Mouse (Mus musculus): ENCODE measurements around the gene Chrm1. TPM values are rescaled to one million over a fixed set of nuclear protein-coding genes. Genes with fewer than 3 reads are reported as not detected.

Chrm1 gene
- polyA plus RNA-seq, 1 experiment from 2014 or later: 0.35 TPM

DNA sequence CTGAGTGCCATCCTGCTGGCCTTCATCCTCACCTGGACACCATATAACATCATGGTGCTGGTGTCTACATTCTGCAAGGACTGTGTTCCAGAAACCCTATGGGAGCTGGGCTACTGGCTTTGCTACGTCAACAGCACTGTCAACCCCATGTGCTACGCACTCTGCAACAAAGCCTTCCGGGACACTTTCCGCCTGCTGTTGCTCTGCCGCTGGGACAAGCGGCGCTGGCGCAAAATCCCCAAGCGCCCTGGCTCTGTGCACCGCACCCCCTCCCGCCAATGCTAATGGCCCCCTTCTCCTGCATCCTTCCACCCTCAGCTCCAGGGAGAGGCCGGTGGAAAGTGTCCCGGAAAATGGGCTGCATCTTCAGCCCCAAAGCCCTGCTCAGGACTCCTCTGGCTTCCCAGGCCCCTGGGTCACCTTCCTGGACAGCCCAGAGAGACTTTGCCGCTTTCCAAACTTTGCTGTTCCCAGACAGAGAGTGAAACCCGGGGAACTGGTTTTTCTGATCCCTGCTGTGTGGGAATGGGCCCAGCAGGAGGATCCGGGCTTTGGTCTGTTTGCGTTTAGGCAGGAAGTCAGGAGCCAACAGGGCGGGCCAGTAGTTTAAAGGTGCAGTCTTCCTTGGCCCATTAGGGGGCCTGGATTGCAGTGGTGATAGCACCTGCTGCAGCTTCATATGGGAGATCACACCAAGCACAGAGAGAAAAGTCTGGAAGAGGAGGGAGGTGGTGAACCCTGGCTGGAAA, 15.6 kb downstream of the Chrm1 start:
- H3K4me3 ChIP-seq (replicated peaks; ENCODE audit: low read length): no peak overlapping the region
- DNase-seq (ENCODE audit: low spot score) (no peak), ATAC-seq (ENCODE audit: low FRiP score) (no peak)
- H3K9me3 ChIP-seq (ENCODE audit: control insufficient read depth, low read length): no peaks in the 10 kb centered on the region
- no peak overlapping the region for H3K9ac ChIP-seq
- H3K36me3 ChIP-seq (replicated peaks; ENCODE audit: control insufficient read depth, insufficient read depth): no peaks in the 10 kb centered on the region
- H3K27ac ChIP-seq: 0 out of 2 replicates have a peak overlapping the region, but pooled peaks have one; percentile 38
- no peaks in the 10 kb centered on the region for H3K27me3 ChIP-seq (ENCODE audit: control insufficient read depth, insufficient read depth, low read length)
- WGBS: 30% methylated on average over 18 of the region's 18 CpGs
- H3K4me1 ChIP-seq (replicated peaks; ENCODE audit: control insufficient read depth, insufficient read depth, low read length): no peaks in the 10 kb centered on the region
- no peak overlapping the region for H3K4me2 ChIP-seq (replicated peaks)

GRCm38 (mm10) chr19:8681633-8682362, 18.2 kb downstream of the Chrm1 start:
- H3K9me3 ChIP-seq (ENCODE audit: control insufficient read depth, low read length): no peaks in the 10 kb centered on the region
- H3K27ac ChIP-seq: no peak overlapping the region
- DNase-seq (ENCODE audit: low spot score) (no peak), ATAC-seq (ENCODE audit: low FRiP score) (no peak)
- H3K4me1 ChIP-seq (replicated peaks; ENCODE audit: control insufficient read depth, insufficient read depth, low read length): no peaks in the 10 kb centered on the region
- no peak overlapping the region for H3K4me2 ChIP-seq (replicated peaks)
- WGBS: 93% methylated on average over 4 of the region's 4 CpGs
- H3K9ac ChIP-seq: no peak overlapping the region
- no peak overlapping the region for H3K4me3 ChIP-seq (replicated peaks; ENCODE audit: low read length)
- no peaks in the 10 kb centered on the region for H3K27me3 ChIP-seq (ENCODE audit: control insufficient read depth, insufficient read depth, low read length)
- no peaks in the 10 kb centered on the region for H3K36me3 ChIP-seq (replicated peaks; ENCODE audit: control insufficient read depth, insufficient read depth)

- 0% methylated on average over 3 of the region's 3 CpGs for WGBS
- Histone ChIP-seq H3K9ac (no peak overlapping the region), H3K4me3 (replicated peaks; ENCODE audit: low read length) (no peak overlapping the region), H3K36me3 (replicated peaks; ENCODE audit: control insufficient read depth, insufficient read depth) (no peaks in the 10 kb centered on the region), H3K9me3 (ENCODE audit: control insufficient read depth, low read length) (no peaks in the 10 kb centered on the region), H3K27ac (no peak overlapping the region), H3K27me3 (ENCODE audit: control insufficient read depth, insufficient read depth, low read length) (no peaks in the 10 kb centered on the region), H3K4me1 (replicated peaks; ENCODE audit: control insufficient read depth, insufficient read depth, low read length) (no peaks in the 10 kb centered on the region), H3K4me2 (replicated peaks) (no peak overlapping the region)
- ATAC-seq (ENCODE audit: low FRiP score) (peak; percentile 70; the same call in 1 of the 2 replicates), DNase-seq (ENCODE audit: low spot score) (peak; percentile 92)
Observed at GRCm38 (mm10) chr19:8682996-8683395, 19.4 kb downstream of the Chrm1 start.

DNA sequence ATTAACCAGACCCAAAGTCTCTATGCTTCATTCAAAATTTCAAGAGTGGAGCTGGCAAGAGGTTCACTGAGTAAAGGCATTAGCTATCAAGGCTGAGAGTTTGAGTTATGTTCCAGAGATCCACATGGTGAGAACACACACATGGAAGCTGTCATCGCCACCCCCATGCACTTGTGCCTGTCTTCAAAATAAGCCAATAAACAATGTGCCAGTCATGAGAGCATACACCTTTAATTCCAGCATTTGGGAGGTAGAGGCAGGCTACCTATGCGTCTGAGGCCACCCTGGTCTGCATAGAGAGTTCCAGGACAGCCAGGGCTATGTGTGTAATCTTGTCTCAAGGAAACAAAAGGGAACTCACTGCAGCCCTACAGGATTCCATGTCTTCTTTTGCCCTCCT, 20.0 kb downstream of the Chrm1 start:
- ATAC-seq (ENCODE audit: low FRiP score) (no peak), DNase-seq (ENCODE audit: low spot score) (no peak)
- Histone ChIP-seq H3K27ac (no peak overlapping the region), H3K9ac (no peak overlapping the region), H3K9me3 (ENCODE audit: control insufficient read depth, low read length) (no peaks in the 10 kb centered on the region), H3K4me2 (replicated peaks) (no peak overlapping the region), H3K4me3 (replicated peaks; ENCODE audit: low read length) (no peak overlapping the region), H3K4me1 (replicated peaks; ENCODE audit: control insufficient read depth, insufficient read depth, low read length) (no peaks in the 10 kb centered on the region), H3K36me3 (replicated peaks; ENCODE audit: control insufficient read depth, insufficient read depth) (no peaks in the 10 kb centered on the region), H3K27me3 (ENCODE audit: control insufficient read depth, insufficient read depth, low read length) (no peaks in the 10 kb centered on the region)
- 80% methylated on average over 2 of the region's 2 CpGs for WGBS

DNA sequence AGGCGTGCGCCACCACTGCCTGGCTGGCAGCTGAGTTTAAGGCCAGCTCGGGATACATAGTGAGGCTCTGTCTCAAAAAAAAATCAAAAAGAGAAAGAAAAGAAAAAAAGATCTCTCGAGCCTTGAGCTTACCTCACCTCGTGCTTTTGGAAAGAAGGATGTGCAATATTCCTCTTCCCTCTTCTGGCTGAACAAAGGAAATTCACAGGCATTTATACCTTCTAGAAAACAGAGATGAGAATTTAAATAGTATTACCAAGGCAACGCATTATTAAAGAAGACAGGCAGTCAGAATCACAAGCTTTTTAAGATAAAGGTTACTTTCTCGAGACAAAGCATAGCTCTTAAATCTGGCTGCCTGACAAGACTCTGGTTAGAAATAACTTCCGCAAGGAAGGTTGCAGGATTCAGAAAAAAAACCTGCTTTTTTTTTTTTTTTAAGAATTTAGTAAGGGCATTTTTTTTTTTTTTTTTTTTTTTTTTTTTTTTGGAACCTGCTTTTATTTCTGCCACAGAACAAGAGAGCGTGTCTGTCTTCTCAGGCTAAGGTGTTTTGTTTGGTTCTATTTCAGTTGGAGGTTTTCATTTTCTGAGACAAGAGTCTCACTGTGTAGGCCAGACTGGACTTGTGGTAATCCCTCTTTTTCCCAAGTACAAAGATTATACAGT, 28.4 kb downstream of the Chrm1 start:
- Histone ChIP-seq H3K4me2 (replicated peaks) (no peak overlapping the region), H3K27ac (no peak overlapping the region), H3K27me3 (ENCODE audit: control insufficient read depth, insufficient read depth, low read length) (no peaks in the 10 kb centered on the region), H3K4me3 (replicated peaks; ENCODE audit: low read length) (no peak overlapping the region), H3K9me3 (ENCODE audit: control insufficient read depth, low read length) (no peaks in the 10 kb centered on the region), H3K9ac (no peak overlapping the region), H3K4me1 (replicated peaks; ENCODE audit: control insufficient read depth, insufficient read depth, low read length) (0 out of 2 replicates have a peak, but pooled peaks cover 3% of the 10 kb centered on the region), H3K36me3 (replicated peaks; ENCODE audit: control insufficient read depth, insufficient read depth) (no peaks in the 10 kb centered on the region)
- ATAC-seq (ENCODE audit: low FRiP score) (no peak), DNase-seq (ENCODE audit: low spot score) (no peak)
- 52% methylated on average over 9 of the region's 9 CpGs for WGBS

DNA sequence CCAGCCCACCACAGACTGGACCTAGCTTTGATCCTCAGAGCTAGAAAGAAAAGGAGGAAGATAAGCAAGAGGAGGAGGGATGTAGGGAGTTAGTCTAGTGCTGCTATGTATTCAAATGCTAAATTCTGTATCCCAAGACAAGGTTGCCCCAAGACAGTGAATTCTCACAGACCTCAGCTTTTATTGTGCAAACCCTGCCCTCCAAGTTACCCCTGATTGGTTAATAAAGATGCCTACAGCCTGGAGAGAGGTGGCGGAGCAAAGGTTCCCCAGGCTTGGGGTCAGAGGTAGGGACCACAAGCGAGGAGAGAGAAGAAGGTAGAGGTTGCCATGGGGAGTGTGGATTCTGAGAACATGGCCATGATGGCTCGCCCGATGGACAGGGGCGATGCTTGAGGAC, 29.2 kb downstream of the Chrm1 start:
- Histone ChIP-seq H3K4me1 (replicated peaks; ENCODE audit: control insufficient read depth, insufficient read depth, low read length) (0 out of 2 replicates have a peak, but pooled peaks cover 3% of the 10 kb centered on the region), H3K9ac (no peak overlapping the region), H3K27ac (no peak overlapping the region), H3K36me3 (replicated peaks; ENCODE audit: control insufficient read depth, insufficient read depth) (no peaks in the 10 kb centered on the region), H3K27me3 (ENCODE audit: control insufficient read depth, insufficient read depth, low read length) (no peaks in the 10 kb centered on the region), H3K4me3 (replicated peaks; ENCODE audit: low read length) (no peak overlapping the region), H3K9me3 (ENCODE audit: control insufficient read depth, low read length) (no peaks in the 10 kb centered on the region), H3K4me2 (replicated peaks) (no peak overlapping the region)
- DNase-seq (ENCODE audit: low spot score): no peak
- ATAC-seq (ENCODE audit: low FRiP score): no peak
- WGBS: 55% methylated on average over 5 of the region's 5 CpGs

GRCm38 (mm10) chr19:8695330-8695729, 31.7 kb downstream of the Chrm1 start:
- no peak overlapping the region for H3K27ac ChIP-seq
- H3K9me3 ChIP-seq (ENCODE audit: control insufficient read depth, low read length): no peaks in the 10 kb centered on the region
- DNase-seq (ENCODE audit: low spot score) (no peak), ATAC-seq (ENCODE audit: low FRiP score) (peak; percentile 21; the same call in 1 of the 2 replicates)
- H3K4me1 ChIP-seq (replicated peaks; ENCODE audit: control insufficient read depth, insufficient read depth, low read length): 0 out of 2 replicates have a peak, but pooled peaks cover 3% of the 10 kb centered on the region
- H3K27me3 ChIP-seq (ENCODE audit: control insufficient read depth, insufficient read depth, low read length): no peaks in the 10 kb centered on the region
- no peak overlapping the region for H3K9ac ChIP-seq
- 66% methylated on average over 6 of the region's 6 CpGs for WGBS
- no peak overlapping the region for H3K4me2 ChIP-seq (replicated peaks)
- H3K36me3 ChIP-seq (replicated peaks; ENCODE audit: control insufficient read depth, insufficient read depth): no peaks in the 10 kb centered on the region
- H3K4me3 ChIP-seq (replicated peaks; ENCODE audit: low read length): no peak overlapping the region

- H3K27me3 ChIP-seq (ENCODE audit: control insufficient read depth, insufficient read depth, low read length): no peaks in the 10 kb centered on the region
- ATAC-seq (ENCODE audit: low FRiP score) (no peak), DNase-seq (ENCODE audit: low spot score) (no peak)
- no peak overlapping the region for H3K4me2 ChIP-seq (replicated peaks)
- 84% methylated on average over 9 of the region's 9 CpGs for WGBS
- no peak overlapping the region for H3K9ac ChIP-seq
- H3K9me3 ChIP-seq (ENCODE audit: control insufficient read depth, low read length): no peaks in the 10 kb centered on the region
- no peaks in the 10 kb centered on the region for H3K4me1 ChIP-seq (replicated peaks; ENCODE audit: control insufficient read depth, insufficient read depth, low read length)
- no peaks in the 10 kb centered on the region for H3K36me3 ChIP-seq (replicated peaks; ENCODE audit: control insufficient read depth, insufficient read depth)
- no peak overlapping the region for H3K27ac ChIP-seq
- no peak overlapping the region for H3K4me3 ChIP-seq (replicated peaks; ENCODE audit: low read length)
Observed at GRCm38 (mm10) chr19:8699652-8700051, 36.1 kb downstream of the Chrm1 start.

GRCm38 (mm10) chr19:8702458-8702857, 38.9 kb downstream of the Chrm1 start:
- WGBS: 57% methylated on average over 3 of the region's 3 CpGs
- H3K9ac ChIP-seq: no peak overlapping the region
- peaks cover 11% of the 10 kb centered on the region for H3K36me3 ChIP-seq (replicated peaks; ENCODE audit: control insufficient read depth, insufficient read depth)
- no peaks in the 10 kb centered on the region for H3K4me1 ChIP-seq (replicated peaks; ENCODE audit: control insufficient read depth, insufficient read depth, low read length)
- no peaks in the 10 kb centered on the region for H3K27me3 ChIP-seq (ENCODE audit: control insufficient read depth, insufficient read depth, low read length)
- DNase-seq (ENCODE audit: low spot score) (no peak), ATAC-seq (ENCODE audit: low FRiP score) (no peak)
- H3K27ac ChIP-seq: no peak overlapping the region
- no peak overlapping the region for H3K4me2 ChIP-seq (replicated peaks)
- no peak overlapping the region for H3K4me3 ChIP-seq (replicated peaks; ENCODE audit: low read length)
- no peaks in the 10 kb centered on the region for H3K9me3 ChIP-seq (ENCODE audit: control insufficient read depth, low read length)

Measured in hindbrain, embryonic 14.5 days (tissue).